Mouse (Mus musculus): ENCODE measurements around the gene Lrrc31. TPM values are rescaled to one million over a fixed set of nuclear protein-coding genes. Genes with fewer than 3 reads are reported as not detected.

Gene Lrrc31
- total RNA-seq (2023), result not detected

DNA sequence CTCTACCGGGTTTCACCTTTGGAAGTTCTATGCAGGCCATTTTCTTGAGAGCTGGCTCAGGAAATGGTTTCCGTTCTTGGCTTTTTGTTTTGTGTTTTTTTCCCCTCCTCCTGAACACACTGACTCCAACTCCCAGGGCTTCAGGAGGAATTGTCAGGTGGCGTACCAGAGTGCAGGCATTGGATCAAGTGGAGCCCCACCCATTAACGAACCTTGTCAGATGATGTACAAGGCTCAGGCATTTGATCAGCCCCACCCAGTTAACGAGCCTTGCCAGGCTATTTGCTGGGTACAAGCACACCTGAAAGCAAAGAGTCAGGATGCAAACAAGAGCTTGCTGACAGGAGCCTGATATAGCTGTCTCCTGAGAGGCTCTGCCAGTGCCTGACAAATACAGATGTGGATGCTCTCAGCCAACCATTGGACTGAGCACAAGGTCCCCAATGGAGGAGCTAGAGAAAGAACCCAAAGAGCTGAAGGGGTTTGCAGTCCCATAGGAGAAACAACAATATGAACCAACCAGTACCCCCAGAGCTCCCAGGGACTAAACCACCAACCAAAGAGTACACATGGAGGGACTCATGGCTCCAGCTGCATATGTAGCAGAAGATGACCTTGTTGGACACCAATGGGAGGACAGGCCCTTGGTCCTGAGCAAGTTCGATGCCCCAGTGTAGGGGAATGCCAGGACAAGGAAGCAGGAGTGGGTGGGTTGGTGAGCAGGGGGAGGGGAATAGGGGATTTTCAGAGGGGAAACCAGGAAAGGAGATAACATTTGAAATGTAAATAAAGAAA is at the start of gene Lrrc31:
Lrrc31 (minus strand) TSS at position 133 of the 795 bp plus-strand sequence.

DNA sequence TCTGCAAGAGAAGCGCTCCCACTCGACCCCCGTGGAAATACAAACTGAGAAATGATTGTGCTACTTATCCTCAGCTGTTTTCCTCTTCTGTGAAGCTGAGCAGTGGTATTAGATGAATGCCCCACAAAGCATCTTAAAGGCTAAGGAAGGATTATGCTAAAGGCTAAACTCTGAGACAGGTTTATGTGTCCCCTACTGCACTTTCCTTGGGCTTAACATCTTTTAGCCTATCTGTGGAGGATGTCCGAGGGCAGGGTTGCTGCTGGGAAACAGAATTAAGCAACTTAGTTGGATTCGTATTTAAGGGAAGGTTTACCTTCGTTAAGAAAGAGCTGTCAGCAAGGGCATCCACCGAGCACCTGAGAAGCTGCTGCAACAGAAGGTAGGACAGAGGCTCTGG is 46.4 kb upstream of the Lrrc31 start, which contains the start of gene Samd7:
Samd7 (plus strand) TSS at position 288 of the 400 bp plus-strand sequence.

DNA sequence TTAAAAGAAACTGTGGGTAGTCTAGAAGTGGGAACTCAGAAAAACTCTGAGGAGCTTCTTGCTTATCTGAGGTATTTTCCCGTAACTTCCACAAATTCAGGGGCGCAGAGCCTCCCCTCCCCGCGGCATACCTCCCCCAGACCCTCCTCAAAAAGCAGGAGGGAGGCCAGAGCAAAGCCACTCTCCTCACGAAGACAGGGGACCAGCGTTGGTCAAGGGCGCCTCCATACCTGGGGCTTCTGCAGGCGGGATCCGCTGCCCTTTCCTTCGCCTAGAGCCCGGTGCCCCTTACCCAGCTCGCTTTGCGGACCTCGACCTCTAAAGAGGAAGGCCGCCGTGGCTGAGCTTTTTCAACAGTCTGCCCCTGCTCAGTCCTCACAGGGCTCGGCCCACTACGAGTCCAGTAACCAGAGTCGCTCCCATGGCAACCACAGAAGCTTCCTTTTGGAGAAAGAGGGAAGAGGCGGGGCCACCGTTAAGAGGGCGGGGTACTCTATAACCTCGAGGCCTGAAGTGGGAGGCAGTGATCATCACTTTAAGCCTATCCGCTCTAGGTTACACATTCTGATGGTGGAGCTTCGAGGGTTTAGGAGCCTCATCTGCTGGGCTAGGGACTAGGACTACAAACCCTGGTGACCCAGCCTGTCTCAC is 52.1 kb downstream of the Lrrc31 start, which contains the start of gene Lrrc34:
Lrrc34 (minus strand) TSS at position 430 of the 651 bp plus-strand sequence.

DNA sequence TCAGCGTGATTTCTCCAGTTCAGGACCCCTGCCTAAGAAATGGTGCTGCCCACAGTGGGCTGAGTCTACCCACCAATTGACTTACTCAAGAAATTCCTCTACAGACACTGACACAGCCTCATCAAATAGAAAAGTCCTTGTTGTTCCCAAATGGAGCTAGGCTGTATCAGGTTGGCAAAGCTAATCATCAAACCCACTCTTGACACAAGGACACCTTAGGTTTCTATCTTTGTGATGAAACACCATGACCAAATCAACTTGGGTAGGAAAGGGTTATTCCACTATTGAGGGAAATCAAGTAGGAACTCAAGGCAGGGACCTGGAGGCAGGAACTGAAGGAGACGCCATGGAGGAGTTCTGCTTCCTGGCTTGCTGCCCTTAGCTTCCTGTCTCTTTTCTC is 55.4 kb downstream of the Lrrc31 start, which contains the start of gene Lrriq4:
Lrriq4 (plus strand) TSS at position 301 of the 400 bp plus-strand sequence.

Other genes with a start within 250 kb of the Lrrc31 start
- under 1 TPM in 1 of 2 experiments, not detected in 1; 0.15 TPM for gene Mecom, start 151.8 kb downstream of the Lrrc31 start, total RNA-seq (2023)
- gene Actrt3, start 99.9 kb downstream of the Lrrc31 start, total RNA-seq (2023), result not detected
- 10 to 100 TPM; 27.9 to 29.7 TPM for gene Mynn, start 97.8 kb downstream of the Lrrc31 start, total RNA-seq (2023)
- gene Lrriq4, start 55.3 kb downstream of the Lrrc31 start, total RNA-seq (2023), result not detected
- gene Lrrc34, start 52.0 kb downstream of the Lrrc31 start, total RNA-seq (2023), result not detected
- not detected for gene Samd7, start 46.5 kb upstream of the Lrrc31 start, total RNA-seq (2023)
- 10 to 100 TPM; 46.8 to 48.6 TPM for gene Sec62, start 93.0 kb upstream of the Lrrc31 start, total RNA-seq (2023)
- 10 to 100 TPM; 26.0 to 30.0 TPM for gene Gpr160, start 156.1 kb upstream of the Lrrc31 start, total RNA-seq (2023)